Mouse (Mus musculus) liver, postnatal 0 days (tissue): ENCODE measurements around the gene Snai3. TPM values are rescaled to one million over a fixed set of nuclear protein-coding genes. Genes with fewer than 3 reads are reported as not detected.

Source experiments
- ATAC-seq: fragments of 200-750 bp; cut with Nextera tagmentation; 2 replicates; pipeline ENCODE4 v1.8.0; 2017; ENCODE audit warnings: mild to moderate bottlenecking, moderate library complexity
- DNase-seq: peaks from one replicate; pipeline ENCODE4 v3.0.0-alpha.2; 2016
- H3K27ac ChIP-seq: fragments of 300-500 bp; sonication (generic); 2 replicates; pipeline ENCODE4 v1.5.1; 2014; ENCODE audit warnings: antibody characterized with exemption, moderate library complexity, mild to moderate bottlenecking, low read depth
- H3K27me3 ChIP-seq: fragments of 300-500 bp; sonication (generic); 2 replicates; pipeline ENCODE4 v1.6.1; 2014; ENCODE audit warnings: low read length, control low read depth, mixed read lengths; ENCODE audit not compliant: insufficient read depth
- H3K36me3 ChIP-seq: fragments of 300-500 bp; sonication (generic); replicated peaks from 2 replicates; pipeline ENCODE4 v1.6.1; 2014; ENCODE audit warnings: mild to moderate bottlenecking, control low read depth, low read length, moderate library complexity, mixed read lengths; ENCODE audit not compliant: insufficient read depth
- H3K4me1 ChIP-seq: fragments of 300-500 bp; sonication (generic); 2 replicates; pipeline ENCODE4 v1.6.1; 2014; ENCODE audit warnings: antibody characterized with exemption, mild to moderate bottlenecking, control low read depth; ENCODE audit not compliant: insufficient read depth
- H3K4me2 ChIP-seq: fragments of 300-500 bp; sonication (generic); 2 replicates; pipeline ENCODE4 v1.6.1; 2014; ENCODE audit warnings: low read depth, mild to moderate bottlenecking, low read length, moderate library complexity, mixed read lengths
- H3K4me3 ChIP-seq: fragments of 300-500 bp; sonication (generic); 2 replicates; pipeline ENCODE4 v1.5.1; 2014; ENCODE audit warnings: low read depth, low read length
- H3K9ac ChIP-seq: fragments of 300-500 bp; sonication (generic); replicated peaks from 2 replicates; pipeline ENCODE4 v1.6.1; 2014; ENCODE audit warnings: mild to moderate bottlenecking, moderate library complexity
- H3K9me3 ChIP-seq: fragments of 300-500 bp; sonication (generic); 2 replicates; pipeline ENCODE4 v1.6.1; 2016; ENCODE audit warnings: mild to moderate bottlenecking, control low read depth, low read length, mixed read lengths
- CTCF ChIP-seq: sonication (generic); IDR thresholded peaks from 2 replicates; pipeline ENCODE4 v1.5.1; 2016; ENCODE audit warnings: antibody characterized with exemption, low read depth
- EP300 ChIP-seq: IDR thresholded peaks from 2 replicates; pipeline ENCODE4 v1.6.1; 2016; ENCODE audit warnings: antibody characterized with exemption, low read depth, mild to moderate bottlenecking
- WGBS: fragments of 180-500 bp; shearing (Covaris S2); extraction: QIAGEN DNeasy Blood & Tissue Kit; methylation state at CpG from one replicate; pipeline ENCODE4 v1.1.7; 2014; ENCODE audit not compliant: insufficient replicate concordance; 5-methylcytosine and 5-hydroxymethylcytosine counted together
- polyA plus RNA-seq: library from polyadenylated mRNA; unstranded; fragments of >200 nt; fragmentation: Nextera tagmentation; extraction: Ambion mirVana; gene quantifications from 2 replicates; pipeline ENCODE4 v1.2.1, GENCODE M21; 2015

Snai3 gene
- polyA plus RNA-seq, 1 experiment from 2014 or later, result 1.4 TPM

DNA sequence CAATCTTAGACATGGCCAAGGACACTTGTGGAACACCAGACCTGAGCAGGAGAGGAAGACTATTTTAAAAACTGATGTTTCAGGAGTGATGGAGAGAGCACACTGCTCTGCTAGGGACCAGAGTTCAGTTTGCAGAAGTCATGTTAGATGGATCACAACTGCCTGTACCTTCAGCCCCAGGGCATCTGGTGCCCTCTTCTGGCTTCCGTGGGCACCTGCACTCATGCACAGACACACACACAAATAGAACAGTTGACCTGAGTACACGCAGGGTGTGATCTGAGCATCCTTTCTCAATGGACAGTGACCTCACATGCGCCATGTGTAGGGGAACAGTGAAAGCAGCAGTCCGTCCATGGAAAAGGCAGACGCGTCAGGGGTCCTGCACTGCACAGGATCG, 23.3 kb upstream of the Snai3 start:
- peaks cover 75% of the 10 kb centered on the region for H3K36me3 ChIP-seq
- no peak overlapping the region for H3K27ac ChIP-seq
- no peak overlapping the region for H3K4me3 ChIP-seq
- H3K27me3 ChIP-seq, result no peaks in the 10 kb centered on the region
- no peak for DNase-seq
- H3K9ac ChIP-seq, result no peak overlapping the region
- TF ChIP-seq EP300 (no peak), CTCF (peak; percentile 56)
- no peaks in the 10 kb centered on the region for H3K4me1 ChIP-seq
- H3K4me2 ChIP-seq, result no peak overlapping the region
- WGBS, result 94% methylated on average over 7 of the region's 7 CpGs
- no peaks in the 10 kb centered on the region for H3K9me3 ChIP-seq
- ATAC-seq, result no peak

DNA sequence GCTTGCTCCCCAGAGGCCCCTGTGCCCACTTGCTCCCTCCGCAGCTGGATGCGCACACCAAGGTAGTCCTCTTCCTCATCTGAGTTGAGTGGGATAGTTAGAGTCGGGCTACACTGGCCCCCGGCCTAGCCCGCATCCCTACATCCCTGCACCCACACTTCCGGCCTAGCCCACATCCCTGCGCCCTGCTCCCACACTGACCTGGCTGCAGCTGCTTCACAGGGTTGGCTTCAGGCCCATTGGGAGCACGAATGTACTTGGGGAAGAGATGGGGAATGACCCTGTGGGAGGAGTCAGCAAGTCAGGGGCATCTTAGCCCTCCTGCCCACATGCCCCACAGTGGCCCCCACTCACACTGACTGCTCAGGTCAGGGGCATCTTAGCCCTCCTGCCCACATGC, 21.9 kb upstream of the Snai3 start:
- Histone ChIP-seq H3K4me1 (no peaks in the 10 kb centered on the region), H3K27me3 (no peaks in the 10 kb centered on the region), H3K9ac (no peak overlapping the region), H3K27ac (no peak overlapping the region), H3K4me3 (no peak overlapping the region), H3K36me3 (peaks cover 78% of the 10 kb centered on the region), H3K9me3 (no peaks in the 10 kb centered on the region), H3K4me2 (no peak overlapping the region)
- DNase-seq (no peak), ATAC-seq (no peak)
- 88% methylated on average over 8 of the region's 8 CpGs for WGBS
- TF ChIP-seq EP300 (no peak), CTCF (no peak)

DNA sequence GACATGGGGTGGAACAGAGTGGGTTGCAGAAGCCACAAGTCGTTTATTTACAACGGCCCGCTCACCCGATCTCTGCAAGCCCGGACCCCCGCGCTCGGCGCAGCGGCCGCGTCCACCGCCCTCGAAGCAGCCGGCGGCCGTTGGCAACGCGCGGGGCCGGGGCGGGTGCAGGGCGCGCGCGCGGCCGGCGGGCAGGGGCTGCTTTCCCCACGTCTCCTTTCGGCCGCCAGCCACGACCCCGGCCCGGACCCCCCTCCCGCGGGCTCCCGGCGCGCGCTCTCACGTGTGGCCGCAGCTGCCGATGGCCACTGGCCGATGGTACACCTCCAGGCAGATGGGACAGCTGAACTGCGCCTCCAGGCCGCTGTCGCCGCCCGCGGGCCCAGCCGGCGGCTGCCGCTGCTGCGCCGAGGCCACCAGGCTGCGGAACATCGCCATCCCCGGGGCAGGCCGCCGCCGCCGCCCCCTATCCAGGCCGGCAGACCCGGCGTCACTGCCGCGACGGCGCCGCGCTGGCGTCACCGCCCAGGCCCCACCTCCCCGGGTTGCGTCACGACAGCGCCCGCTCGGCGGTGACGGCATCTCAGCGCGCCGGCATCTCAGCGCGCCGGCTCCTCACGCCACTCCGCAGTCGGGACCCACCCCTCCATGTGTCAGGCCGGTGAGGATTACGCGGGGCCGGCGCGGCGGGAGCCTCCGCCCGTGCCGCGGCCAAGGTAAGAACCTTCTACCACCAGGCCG, 15.2 kb upstream of the Snai3 start, which contains the start of the genes Rnf166 and Ctu2:
TSS of gene Rnf166 (minus strand) at position 485 of the 741 bp plus-strand sequence.
TSS of gene Ctu2 (plus strand) at position 564 of the 741 bp plus-strand sequence.
- H3K27me3 ChIP-seq, result no peaks in the 10 kb centered on the region
- peak within 1 kb of the TSS; percentile 83 for H3K9ac ChIP-seq
- H3K4me2 ChIP-seq, result peak within 1 kb of the TSS; percentile 92
- TF ChIP-seq CTCF, result no peak
- TF ChIP-seq EP300, result no peak
- H3K9me3 ChIP-seq, result no peaks in the 10 kb centered on the region
- DNase-seq (peak; percentile 94), ATAC-seq (peak; percentile 93)
- WGBS, result 2% methylated on average over 66 of the region's 103 CpGs
- H3K36me3 ChIP-seq, result peaks cover 17% of the 10 kb centered on the region
- H3K4me1 ChIP-seq, result peaks cover 18% of the 10 kb centered on the region
- H3K27ac ChIP-seq, result peak within 1 kb of the TSS; percentile 74
- peak within 1 kb of the TSS; percentile 87 for H3K4me3 ChIP-seq

- peak overlapping the region; percentile 74 for H3K27ac ChIP-seq
- no peaks in the 10 kb centered on the region for H3K27me3 ChIP-seq
- peaks cover 19% of the 10 kb centered on the region for H3K36me3 ChIP-seq
- H3K9ac ChIP-seq, result peak overlapping the region; percentile 83
- DNase-seq (peak; percentile 67), ATAC-seq (0 out of 2 replicates have a peak, but pooled peaks have one; percentile 11)
- WGBS, result 3% methylated on average over 16 of the region's 16 CpGs
- H3K9me3 ChIP-seq, result no peaks in the 10 kb centered on the region
- H3K4me1 ChIP-seq, result peaks cover 22% of the 10 kb centered on the region
- peak overlapping the region; percentile 87 for H3K4me3 ChIP-seq
- peak overlapping the region; percentile 92 for H3K4me2 ChIP-seq
- TF ChIP-seq EP300 (no peak), CTCF (no peak)
Measured at GRCm38 (mm10) chr8:122474951-122475560, 14.5 kb upstream of the Snai3 start.

DNA sequence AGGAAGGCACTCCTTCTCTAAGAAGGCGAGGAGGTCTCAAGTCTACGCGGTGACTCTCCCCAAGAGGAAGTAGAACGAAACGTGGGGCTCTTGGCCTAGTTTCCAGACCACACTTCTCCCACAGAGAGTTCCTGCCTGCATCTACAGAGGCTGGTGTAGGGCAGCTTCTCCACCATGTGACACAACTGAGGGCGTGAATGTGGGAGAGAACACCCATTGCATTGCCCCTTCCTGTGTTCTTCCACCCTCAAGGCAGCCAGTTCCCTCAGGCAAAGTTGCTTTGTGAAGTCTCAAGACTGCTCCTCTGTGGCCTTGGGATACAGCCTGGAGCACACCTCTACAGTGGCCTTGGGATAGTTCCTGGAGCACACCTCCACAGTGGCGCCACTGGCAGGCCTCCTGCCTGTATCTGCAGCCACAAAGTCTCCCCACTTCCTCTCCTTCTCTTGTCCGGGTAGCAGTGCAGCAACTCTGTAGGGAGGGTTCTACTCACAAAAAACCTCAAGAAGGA, 13.4 kb upstream of the Snai3 start:
- Histone ChIP-seq H3K27me3 (no peaks in the 10 kb centered on the region), H3K4me1 (peaks cover 31% of the 10 kb centered on the region), H3K27ac (peak overlapping the region; percentile 74), H3K9me3 (no peaks in the 10 kb centered on the region), H3K36me3 (peaks cover 18% of the 10 kb centered on the region), H3K9ac (no peak overlapping the region; the same call in 1 of the 2 replicates), H3K4me3 (peak overlapping the region; percentile 87; the same call in 1 of the 2 replicates), H3K4me2 (peak overlapping the region; percentile 92)
- DNase-seq (no peak), ATAC-seq (no peak)
- TF ChIP-seq EP300 (no peak), CTCF (no peak)
- 48% methylated on average over 8 of the region's 8 CpGs for WGBS

GRCm38 (mm10) chr8:122470691-122471090, 10.2 kb upstream of the Snai3 start:
- H3K9me3 ChIP-seq, result no peaks in the 10 kb centered on the region
- no peak for ATAC-seq
- no peak overlapping the region for H3K9ac ChIP-seq
- H3K4me3 ChIP-seq, result no peak overlapping the region
- no peaks in the 10 kb centered on the region for H3K27me3 ChIP-seq
- TF ChIP-seq EP300 (no peak), CTCF (no peak)
- no peak for DNase-seq
- peaks cover 34% of the 10 kb centered on the region for H3K36me3 ChIP-seq
- WGBS, result 61% methylated on average over 5 of the region's 5 CpGs
- peaks cover 24% of the 10 kb centered on the region for H3K4me1 ChIP-seq
- 0 out of 2 replicates have a peak overlapping the region, but pooled peaks have one; percentile 12 for H3K27ac ChIP-seq
- no peak overlapping the region for H3K4me2 ChIP-seq
